Mouse (Mus musculus) limb, embryonic 12.5 days (tissue): ENCODE measurements around the gene Nmd3. TPM values are rescaled to one million over a fixed set of nuclear protein-coding genes. Genes with fewer than 3 reads are reported as not detected.

Experiments used
- ATAC-seq: fragments of 200-750 bp; cut with Nextera tagmentation; 2 replicates; pipeline ENCODE4 v1.8.0; 2017; ENCODE audit warnings: low read depth, moderate TSS enrichment; ENCODE audit not compliant: insufficient number of reproducible peaks, insufficient read depth, low FRiP score, low TSS enrichment
- H3K27ac ChIP-seq: fragments of 300-500 bp; sonication (generic); 2 replicates; pipeline ENCODE4 v1.5.1; 2016; ENCODE audit warnings: mild to moderate bottlenecking, moderate library complexity
- H3K27me3 ChIP-seq: fragments of 300-500 bp; sonication (generic); 2 replicates; pipeline ENCODE4 v1.6.1; 2016; ENCODE audit warnings: mild to moderate bottlenecking, moderate library complexity
- H3K36me3 ChIP-seq: fragments of 300-500 bp; sonication (generic); 2 replicates; pipeline ENCODE4 v1.6.1; 2016; ENCODE audit warnings: mild to moderate bottlenecking, moderate library complexity
- H3K4me1 ChIP-seq: fragments of 300-500 bp; sonication (generic); replicated peaks from 2 replicates; pipeline ENCODE4 v1.6.1; 2016
- H3K4me2 ChIP-seq: fragments of 300-500 bp; sonication (generic); 2 replicates; pipeline ENCODE4 v1.6.1; 2016; ENCODE audit warnings: mild to moderate bottlenecking, moderate library complexity
- H3K4me3 ChIP-seq: fragments of 300-500 bp; sonication (generic); replicated peaks from 2 replicates; pipeline ENCODE4 v1.5.1; 2016; ENCODE audit warnings: mild to moderate bottlenecking
- H3K9ac ChIP-seq: fragments of 300-500 bp; sonication (generic); replicated peaks from 2 replicates; pipeline ENCODE4 v1.6.1; 2016; ENCODE audit warnings: mild to moderate bottlenecking, moderate library complexity
- H3K9me3 ChIP-seq: fragments of 300-500 bp; sonication (generic); 2 replicates; pipeline ENCODE4 v1.6.1; 2016; ENCODE audit warnings: mild to moderate bottlenecking, moderate library complexity
- WGBS: fragments of 180-500 bp; shearing (Covaris S2); methylation state at CpG from one replicate; pipeline ENCODE4 v1.1.7; 2016; 5-methylcytosine and 5-hydroxymethylcytosine counted together
- polyA plus RNA-seq: library from polyadenylated mRNA; unstranded; fragments of >200 nt; fragmentation: Nextera tagmentation; extraction: Ambion mirVana; gene quantifications from 2 replicates; pipeline ENCODE4 v1.2.1, GENCODE M21; 2016

Gene Nmd3
- polyA plus RNA-seq, 1 experiment from 2014 or later, result 127 TPM

GRCm38 (mm10) chr3:69763630-69764565 lies 42.1 kb downstream of the Nmd3 start:
- no peak overlapping the region for H3K4me3 ChIP-seq
- H3K9ac ChIP-seq, result no peak overlapping the region
- no peak overlapping the region for H3K27ac ChIP-seq
- H3K27me3 ChIP-seq, result no peaks in the 10 kb centered on the region
- ATAC-seq, result no peak
- no peaks in the 10 kb centered on the region for H3K4me1 ChIP-seq
- WGBS, result 90% methylated on average over 21 of the region's 21 CpGs
- H3K4me2 ChIP-seq, result no peak overlapping the region
- no peaks in the 10 kb centered on the region for H3K9me3 ChIP-seq
- H3K36me3 ChIP-seq, result peaks cover 17% of the 10 kb centered on the region; the same call in 1 of the 2 replicates

DNA sequence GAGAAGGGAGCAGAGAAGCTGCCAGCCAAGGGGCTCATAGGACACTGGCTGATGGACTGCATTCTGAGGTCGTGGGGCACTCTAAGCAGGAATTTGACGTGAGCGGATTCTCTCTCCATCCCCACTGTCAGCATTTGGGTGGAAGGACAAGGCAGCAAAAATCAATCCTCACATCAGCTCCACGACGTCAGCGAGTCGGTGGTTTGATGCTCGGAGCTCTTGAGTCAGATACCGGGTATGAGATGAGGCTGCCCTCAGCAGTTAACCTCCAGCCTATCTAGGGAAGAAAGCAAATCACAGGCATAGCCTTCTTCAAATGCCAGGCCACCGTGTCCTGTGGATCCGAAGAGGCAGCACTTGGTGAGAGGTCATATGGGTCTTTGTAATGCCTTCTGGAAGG lies 43.4 kb downstream of the Nmd3 start:
- Histone ChIP-seq H3K36me3 (peaks cover 12% of the 10 kb centered on the region; the same call in 1 of the 2 replicates), H3K27ac (no peak overlapping the region), H3K27me3 (no peaks in the 10 kb centered on the region), H3K4me2 (no peak overlapping the region), H3K4me3 (no peak overlapping the region), H3K4me1 (no peaks in the 10 kb centered on the region; the same call in 1 of the 2 replicates), H3K9ac (no peak overlapping the region), H3K9me3 (no peaks in the 10 kb centered on the region)
- WGBS, result 93% methylated on average over 11 of the region's 11 CpGs
- no peak for ATAC-seq

- H3K9ac ChIP-seq, result no peak overlapping the region
- H3K27me3 ChIP-seq, result no peaks in the 10 kb centered on the region
- WGBS, result 35% methylated on average over 4 of the region's 4 CpGs
- H3K36me3 ChIP-seq, result peaks cover 12% of the 10 kb centered on the region; the same call in 1 of the 2 replicates
- H3K27ac ChIP-seq, result no peak overlapping the region
- H3K9me3 ChIP-seq, result no peaks in the 10 kb centered on the region
- H3K4me3 ChIP-seq, result no peak overlapping the region
- no peak for ATAC-seq
- no peaks in the 10 kb centered on the region; the same call in 1 of the 2 replicates for H3K4me1 ChIP-seq
- H3K4me2 ChIP-seq, result no peak overlapping the region
Measured at GRCm38 (mm10) chr3:69769150-69769549, 47.4 kb downstream of the Nmd3 start.

GRCm38 (mm10) chr3:69773356-69773755 lies 51.6 kb downstream of the Nmd3 start:
- Histone ChIP-seq H3K4me1 (no peaks in the 10 kb centered on the region; the same call in 1 of the 2 replicates), H3K4me2 (no peak overlapping the region)
- 57% methylated on average over 4 of the region's 4 CpGs for WGBS

GRCm38 (mm10) chr3:69779246-69779796 lies 57.5 kb downstream of the Nmd3 start:
- H3K9ac ChIP-seq, result no peak overlapping the region
- no peak for ATAC-seq
- H3K36me3 ChIP-seq, result no peaks in the 10 kb centered on the region
- 80% methylated on average over 4 of the region's 4 CpGs for WGBS
- H3K27me3 ChIP-seq, result no peaks in the 10 kb centered on the region
- H3K4me2 ChIP-seq, result no peak overlapping the region
- no peak overlapping the region for H3K4me3 ChIP-seq
- H3K4me1 ChIP-seq, result no peaks in the 10 kb centered on the region
- no peak overlapping the region for H3K27ac ChIP-seq
- no peaks in the 10 kb centered on the region for H3K9me3 ChIP-seq

More at GRCm38 (mm10) chr3:69773356-69773755, 51.6 kb downstream of the Nmd3 start:
- no peaks in the 10 kb centered on the region for H3K36me3 ChIP-seq
- no peak overlapping the region for H3K4me3 ChIP-seq
- no peak overlapping the region for H3K9ac ChIP-seq
- no peaks in the 10 kb centered on the region for H3K9me3 ChIP-seq
- no peaks in the 10 kb centered on the region for H3K27me3 ChIP-seq
- no peak overlapping the region for H3K27ac ChIP-seq
- ATAC-seq, result no peak

- Histone ChIP-seq H3K27me3 (no peaks in the 10 kb centered on the region), H3K4me3 (no peak overlapping the region), H3K4me1 (no peaks in the 10 kb centered on the region), H3K27ac (no peak overlapping the region), H3K9ac (no peak overlapping the region), H3K4me2 (no peak overlapping the region), H3K9me3 (peaks cover 5% of the 10 kb centered on the region; the same call in 1 of the 2 replicates), H3K36me3 (no peaks in the 10 kb centered on the region)
- 69% methylated on average over 3 of the region's 3 CpGs for WGBS
- ATAC-seq, result no peak
Measured at GRCm38 (mm10) chr3:69792823-69793417, 71.1 kb downstream of the Nmd3 start.

GRCm38 (mm10) chr3:69797533-69797932 lies 75.7 kb downstream of the Nmd3 start:
- Histone ChIP-seq H3K4me1 (no peaks in the 10 kb centered on the region), H3K4me3 (no peak overlapping the region), H3K27me3 (no peaks in the 10 kb centered on the region), H3K9me3 (peaks cover 5% of the 10 kb centered on the region; the same call in 1 of the 2 replicates), H3K36me3 (no peaks in the 10 kb centered on the region), H3K4me2 (no peak overlapping the region), H3K27ac (no peak overlapping the region), H3K9ac (no peak overlapping the region)
- WGBS, result 81% methylated on average over 4 of the region's 4 CpGs
- no peak for ATAC-seq

DNA sequence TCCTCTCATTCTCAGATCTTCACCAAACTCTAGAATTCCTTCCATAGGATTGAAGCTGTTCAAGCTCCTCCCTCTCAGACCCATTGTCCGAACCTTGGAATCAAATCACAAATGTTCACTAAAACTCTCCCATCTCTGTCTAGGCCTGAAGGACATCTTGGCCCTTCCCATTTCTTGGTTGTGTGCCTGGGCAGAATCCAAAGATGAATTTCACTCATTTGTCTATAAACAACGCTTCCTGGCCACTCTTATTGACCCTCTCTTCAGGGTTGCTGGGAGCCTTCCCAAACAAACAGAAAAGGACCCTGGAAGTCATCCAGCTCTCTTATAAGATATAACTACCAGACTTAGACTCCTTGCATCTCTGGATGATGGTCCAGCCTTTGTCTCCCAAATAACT lies 76.2 kb downstream of the Nmd3 start:
- H3K27me3 ChIP-seq, result no peaks in the 10 kb centered on the region
- peaks cover 5% of the 10 kb centered on the region; the same call in 1 of the 2 replicates for H3K9me3 ChIP-seq
- H3K4me2 ChIP-seq, result no peak overlapping the region
- no peaks in the 10 kb centered on the region for H3K4me1 ChIP-seq
- WGBS, result 91% methylated on average over 2 of the region's 2 CpGs
- no peak overlapping the region for H3K27ac ChIP-seq
- ATAC-seq, result no peak
- no peak overlapping the region for H3K4me3 ChIP-seq
- H3K36me3 ChIP-seq, result no peaks in the 10 kb centered on the region
- H3K9ac ChIP-seq, result no peak overlapping the region

DNA sequence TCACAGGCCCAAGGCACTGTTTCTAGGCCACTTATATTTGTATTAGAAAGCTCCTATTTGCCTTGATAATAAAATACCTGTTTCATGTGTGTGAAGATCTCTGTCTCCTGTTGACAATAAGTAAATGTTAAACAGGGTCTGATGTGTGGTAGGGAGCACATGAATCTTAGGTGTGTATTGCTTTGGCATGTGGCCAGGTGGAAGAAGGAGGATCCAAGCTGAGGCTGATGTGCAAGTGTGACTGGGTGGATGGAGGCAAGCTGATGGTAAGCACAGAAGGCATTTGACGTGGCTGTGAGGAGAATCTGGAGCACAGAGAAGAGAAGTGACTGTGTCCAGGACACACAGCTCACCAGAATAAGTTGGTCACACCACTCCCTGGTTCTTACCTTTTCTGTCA lies 77.3 kb downstream of the Nmd3 start:
- WGBS, result 64% methylated on average over 1 of the region's 1 CpGs
- no peak for ATAC-seq
- H3K9ac ChIP-seq, result no peak overlapping the region
- H3K9me3 ChIP-seq, result no peaks in the 10 kb centered on the region
- no peaks in the 10 kb centered on the region for H3K36me3 ChIP-seq
- no peak overlapping the region for H3K27ac ChIP-seq
- no peak overlapping the region for H3K4me3 ChIP-seq
- no peak overlapping the region for H3K4me2 ChIP-seq
- no peaks in the 10 kb centered on the region for H3K4me1 ChIP-seq
- no peaks in the 10 kb centered on the region for H3K27me3 ChIP-seq

- Histone ChIP-seq H3K4me2 (no peak overlapping the region), H3K4me1 (no peaks in the 10 kb centered on the region), H3K4me3 (no peak overlapping the region), H3K27ac (no peak overlapping the region), H3K9ac (no peak overlapping the region), H3K36me3 (no peaks in the 10 kb centered on the region), H3K27me3 (no peaks in the 10 kb centered on the region), H3K9me3 (no peaks in the 10 kb centered on the region)
- WGBS, result 50% methylated on average over 7 of the region's 7 CpGs
- ATAC-seq, result no peak
Measured at GRCm38 (mm10) chr3:69800829-69801384, 79.1 kb downstream of the Nmd3 start.

- no peak overlapping the region for H3K4me2 ChIP-seq
- WGBS, result 74% methylated on average over 1 of the region's 1 CpGs
- H3K27ac ChIP-seq, result no peak overlapping the region
- H3K4me3 ChIP-seq, result no peak overlapping the region
- no peaks in the 10 kb centered on the region for H3K36me3 ChIP-seq
- no peaks in the 10 kb centered on the region for H3K9me3 ChIP-seq
- H3K9ac ChIP-seq, result no peak overlapping the region
- no peak for ATAC-seq
- H3K27me3 ChIP-seq, result no peaks in the 10 kb centered on the region
- H3K4me1 ChIP-seq, result no peaks in the 10 kb centered on the region
Measured at GRCm38 (mm10) chr3:69803137-69803536, 81.4 kb downstream of the Nmd3 start.
